Mouse (Mus musculus) spleen, postnatal 14 days (tissue): ENCODE results near the gene Wnk2.
A peak's percentile ranks its signal among the peaks of the same experiment; 100 is the strongest.

Source experiments
- DNase-seq, 2 experiments: peaks; one replicate each; pipeline ENCODE4 v3.0.0; 2021 to 2022; ENCODE audit warnings: low spot score in 2 of 2

Gene Wnk2

DNA sequence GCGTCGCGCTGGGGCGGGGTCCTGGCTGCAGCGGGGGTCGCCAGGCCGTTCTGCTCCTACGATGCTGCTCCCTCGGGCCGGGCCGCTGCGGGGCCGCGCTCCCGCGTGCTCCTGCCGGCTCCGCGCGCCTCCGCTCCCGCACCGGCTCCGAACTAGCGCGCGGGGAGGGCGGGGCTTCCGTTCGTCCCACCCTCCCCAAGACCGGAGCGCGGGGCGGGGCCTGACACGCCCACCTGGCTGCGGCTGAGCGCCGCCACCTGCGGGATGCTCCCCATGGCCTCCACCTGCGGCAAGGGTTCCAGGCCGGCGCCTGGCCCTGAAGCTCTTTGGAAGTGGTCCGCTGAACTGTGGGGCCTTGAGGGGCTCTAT is at the start of gene Wnk2:
Wnk2 (minus strand) TSS at position 157 of the 369 bp plus-strand sequence.
- peak; percentile 35 to 39 for DNase-seq

DNA sequence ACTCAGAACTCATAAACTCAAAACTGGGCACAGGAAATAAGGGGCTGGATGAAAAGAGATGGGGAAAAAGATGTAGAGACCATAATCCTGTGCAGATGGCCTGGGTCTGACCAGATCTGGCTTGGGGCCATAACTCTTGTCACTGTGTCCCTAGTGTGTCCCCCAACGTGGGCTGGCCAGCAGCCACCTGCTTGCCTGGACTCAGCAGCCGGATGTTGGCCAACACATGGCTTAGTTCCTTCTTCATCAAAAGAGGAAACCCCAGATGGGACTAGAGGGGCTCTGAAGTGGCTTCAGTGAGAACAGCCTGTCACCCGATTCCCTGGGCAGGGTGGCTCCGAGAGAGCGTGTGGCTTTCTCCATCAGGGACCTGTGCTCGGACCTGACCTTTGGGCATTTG is 49.0 kb upstream of the Wnk2 start:
- DNase-seq, result no peak

- no peak for DNase-seq
Measured at GRCm38 (mm10) chr13:49196211-49196610, 48.4 kb upstream of the Wnk2 start.

DNA sequence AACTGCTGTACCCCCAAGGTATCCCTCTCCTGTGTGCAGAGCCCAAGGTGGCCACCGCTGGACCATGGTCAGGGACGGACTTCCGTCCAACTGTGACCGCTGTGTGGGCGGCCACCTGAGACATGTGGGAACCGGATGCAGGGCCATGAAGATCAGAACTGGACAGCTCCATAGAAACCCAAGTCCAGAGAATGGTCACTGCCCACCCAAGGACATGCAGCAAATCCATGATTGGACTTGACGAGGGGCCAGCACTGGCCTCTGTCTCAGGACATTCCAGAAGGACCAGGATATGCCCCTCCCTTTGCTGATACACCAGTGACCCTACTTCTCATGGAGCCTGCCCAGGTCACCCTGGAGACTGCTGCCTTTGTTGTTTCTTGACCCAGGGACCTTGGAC is 47.8 kb upstream of the Wnk2 start:
- DNase-seq, result no peak

GRCm38 (mm10) chr13:49194811-49195210 is 47.0 kb upstream of the Wnk2 start:
- DNase-seq, result no peak

DNA sequence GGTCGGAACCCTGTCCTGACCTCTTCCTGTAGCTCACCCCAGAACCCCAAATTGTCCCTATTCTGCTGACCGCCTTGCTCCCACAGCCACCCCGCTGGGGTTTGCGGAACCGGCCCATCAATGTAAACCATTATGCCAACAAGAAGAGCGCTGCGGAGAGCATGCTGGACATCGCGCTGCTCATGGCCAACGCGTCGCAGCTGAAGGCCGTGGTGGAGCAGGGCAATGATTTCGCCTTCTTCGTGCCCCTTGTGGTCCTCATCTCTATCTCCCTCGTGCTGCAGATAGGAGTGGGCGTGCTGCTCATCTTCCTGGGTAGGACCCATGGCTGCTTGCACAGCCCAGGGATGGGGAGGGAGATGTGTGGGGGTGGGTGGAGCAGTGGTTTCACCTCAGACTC is 45.8 kb upstream of the Wnk2 start:
- no peak for DNase-seq

DNA sequence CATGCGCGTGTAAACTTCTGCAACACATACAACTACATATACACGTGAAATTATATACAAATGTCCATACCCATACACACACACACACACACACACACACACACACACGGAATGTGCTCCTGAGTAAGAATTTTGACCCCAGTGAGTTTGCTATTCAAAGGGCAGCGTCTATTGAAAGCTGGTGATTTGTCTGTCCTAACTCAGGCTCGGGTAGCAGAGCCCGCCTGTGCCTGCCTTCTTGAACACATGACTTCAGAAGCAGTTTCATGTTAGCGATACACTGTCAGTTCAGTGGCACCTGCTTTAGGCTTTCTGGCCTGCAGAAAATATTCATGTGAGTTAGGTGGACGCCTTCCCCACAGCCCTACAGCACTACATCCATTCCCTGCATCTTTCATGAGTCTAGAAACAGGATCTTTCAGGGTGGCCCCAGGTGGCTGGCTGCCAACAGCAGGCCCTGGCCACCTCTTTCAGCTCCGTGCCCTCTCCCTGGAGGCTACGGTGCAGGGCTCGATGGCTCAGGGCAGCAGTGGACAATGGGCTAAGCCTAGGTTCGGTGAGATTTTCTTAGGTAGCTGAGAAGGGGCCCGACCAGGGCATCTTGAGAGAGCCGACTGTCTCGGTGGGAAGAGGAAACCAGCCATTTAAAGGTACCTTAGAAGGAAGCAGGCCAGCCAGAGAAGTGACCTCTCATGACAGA is 44.5 kb upstream of the Wnk2 start:
- DNase-seq, result no peak

DNA sequence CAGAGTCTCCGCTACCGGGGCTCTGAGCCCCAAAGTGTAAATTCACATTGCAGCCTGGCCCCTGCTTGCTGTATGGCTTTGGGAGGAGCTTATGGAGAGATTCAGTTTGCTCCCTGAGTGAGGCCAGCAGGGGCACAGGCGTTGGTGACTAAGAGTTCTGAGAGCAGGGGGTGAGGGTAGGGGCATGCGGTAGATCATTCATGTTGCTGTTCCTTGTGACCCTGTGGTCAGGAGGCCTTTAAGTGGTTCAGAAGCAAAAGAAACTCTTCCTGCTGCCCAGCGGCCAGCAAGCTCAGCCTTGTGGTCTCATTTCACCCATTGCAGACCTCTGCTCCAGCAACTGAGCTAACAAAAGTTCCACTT is 43.8 kb upstream of the Wnk2 start:
- no peak for DNase-seq

- no peak for DNase-seq
Measured at GRCm38 (mm10) chr13:49190876-49191672, 43.3 kb upstream of the Wnk2 start.

- DNase-seq, result no peak
Measured at GRCm38 (mm10) chr13:49189970-49190870, 42.4 kb upstream of the Wnk2 start.

GRCm38 (mm10) chr13:49188966-49189360 is 41.1 kb upstream of the Wnk2 start:
- no peak for DNase-seq

DNA sequence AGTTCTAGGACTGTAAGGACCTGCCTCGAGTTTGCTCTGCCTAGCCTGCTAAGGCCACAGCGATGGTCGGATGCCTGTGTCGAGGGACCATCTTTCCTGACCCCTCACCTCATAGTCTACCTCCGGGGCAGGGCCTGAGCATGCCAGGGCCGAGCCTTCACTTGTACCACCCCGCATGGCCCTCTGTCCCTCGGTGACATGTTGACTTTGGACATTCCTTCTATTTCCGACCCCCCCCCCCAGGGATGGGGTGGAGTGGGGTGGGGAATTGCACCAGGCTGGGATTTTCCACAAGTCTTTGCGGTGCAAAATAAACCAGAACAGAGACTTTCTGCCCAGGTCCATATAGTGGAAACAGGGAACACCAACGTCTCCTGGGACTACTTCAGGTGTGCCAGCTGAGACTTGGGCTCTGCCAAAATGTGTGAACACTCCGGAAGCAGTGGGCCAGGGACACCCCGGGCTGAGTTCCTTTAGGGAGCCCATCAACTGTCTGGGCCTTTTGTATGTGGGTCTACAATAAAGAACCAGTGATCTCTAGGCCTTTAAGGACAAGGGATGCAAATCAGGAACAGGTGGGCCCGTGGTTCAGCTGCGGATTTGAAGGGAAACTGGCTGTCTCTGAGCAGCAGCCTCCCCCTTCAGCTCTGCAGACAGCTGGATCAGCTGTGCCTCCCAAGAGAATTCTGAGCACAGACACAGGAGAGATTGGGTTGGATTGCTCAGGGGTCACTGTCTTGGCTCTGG is 40.6 kb upstream of the Wnk2 start:
- no peak for DNase-seq

- DNase-seq, result peak; percentile 40 to 67
Measured at GRCm38 (mm10) chr13:49187288-49188218, 39.7 kb upstream of the Wnk2 start, which contains the start of gene Ninj1. Gene Ninj1 (plus strand): TSS chr13:49187485.

GRCm38 (mm10) chr13:49186798-49187287 is 39.0 kb upstream of the Wnk2 start:
- DNase-seq, result no peak

GRCm38 (mm10) chr13:49183646-49184045 is 35.8 kb upstream of the Wnk2 start:
- DNase-seq, result no peak

DNA sequence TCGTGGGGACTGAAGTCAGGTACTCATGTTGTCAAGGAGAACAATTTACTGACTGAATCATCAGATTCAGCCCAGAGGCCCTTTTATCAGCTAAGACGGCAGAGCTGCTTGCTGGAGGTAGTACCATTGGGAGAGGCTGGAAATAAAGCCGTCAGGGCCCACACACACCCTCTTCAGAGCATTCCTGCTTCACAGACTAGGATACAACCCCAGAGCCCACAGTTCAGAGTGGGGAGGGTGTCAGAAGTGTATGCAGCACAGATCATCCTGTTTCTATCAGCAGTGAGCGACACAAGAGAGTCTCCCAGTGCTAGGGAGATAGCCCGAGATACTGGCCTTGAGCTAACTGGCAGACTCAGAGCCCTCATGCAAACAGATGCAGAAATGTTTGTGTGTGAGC is 35.3 kb upstream of the Wnk2 start:
- DNase-seq, result no peak

- no peak for DNase-seq
Measured at GRCm38 (mm10) chr13:49181411-49181984, 33.7 kb upstream of the Wnk2 start.

GRCm38 (mm10) chr13:49180691-49181090 is 32.9 kb upstream of the Wnk2 start:
- no peak for DNase-seq

DNA sequence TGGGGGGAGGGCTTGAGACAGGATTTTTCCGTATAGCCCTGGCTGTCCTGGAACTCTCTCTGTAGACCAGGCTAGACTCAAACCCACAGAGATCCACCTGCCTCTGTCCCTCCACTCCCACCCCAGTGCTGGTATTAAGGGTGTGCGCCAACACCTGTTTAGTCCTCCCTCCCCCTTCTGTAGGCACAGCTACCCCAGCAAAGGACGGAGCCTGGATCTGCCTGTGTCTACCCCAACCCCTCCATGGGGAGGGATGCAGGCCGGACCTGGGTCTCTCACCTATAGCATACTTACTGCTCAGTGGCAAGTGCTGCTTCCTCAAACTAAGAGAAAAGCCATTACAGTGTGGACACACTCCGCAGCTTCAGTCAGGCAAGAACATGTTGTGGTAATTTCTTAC is 32.5 kb upstream of the Wnk2 start:
- no peak for DNase-seq
